Mouse (Mus musculus) neural tube, embryonic 15.5 days (tissue): Measurements from ENCODE around the gene Grid2ip. TPM values are rescaled to one million over a fixed set of nuclear protein-coding genes. Genes with fewer than 3 reads are reported as not detected.

ENCODE experiments used
- ATAC-seq: fragments of 200-750 bp; cut with Nextera tagmentation; 2 replicates; pipeline ENCODE4 v1.8.0; 2017; ENCODE audit warnings: mild to moderate bottlenecking, moderate TSS enrichment, moderate library complexity; ENCODE audit not compliant: low FRiP score
- H3K27ac ChIP-seq: fragments of 300-500 bp; sonication (generic); replicated peaks from 2 replicates; pipeline ENCODE4 v1.5.1; 2015; ENCODE audit warnings: mild to moderate bottlenecking, inconsistent platforms
- H3K27me3 ChIP-seq: fragments of 300-500 bp; sonication (generic); replicated peaks from 2 replicates; pipeline ENCODE4 v1.6.1; 2015; ENCODE audit warnings: inconsistent platforms
- H3K36me3 ChIP-seq: fragments of 300-500 bp; sonication (generic); 2 replicates; pipeline ENCODE4 v1.6.1; 2015; ENCODE audit warnings: inconsistent platforms
- H3K4me1 ChIP-seq: fragments of 300-500 bp; sonication (generic); 2 replicates; pipeline ENCODE4 v1.6.1; 2015; ENCODE audit warnings: inconsistent platforms
- H3K4me2 ChIP-seq: fragments of 300-500 bp; sonication (generic); 2 replicates; pipeline ENCODE4 v1.6.1; 2015; ENCODE audit warnings: inconsistent platforms, mild to moderate bottlenecking, moderate library complexity
- H3K4me3 ChIP-seq: fragments of 300-500 bp; sonication (generic); replicated peaks from 2 replicates; pipeline ENCODE4 v1.5.1; 2015; ENCODE audit warnings: mild to moderate bottlenecking, inconsistent platforms
- H3K9ac ChIP-seq: fragments of 300-500 bp; sonication (generic); replicated peaks from 2 replicates; pipeline ENCODE4 v1.6.1; 2015; ENCODE audit warnings: mild to moderate bottlenecking, inconsistent platforms
- H3K9me3 ChIP-seq: fragments of 300-500 bp; sonication (generic); replicated peaks from 2 replicates; pipeline ENCODE4 v1.6.1; 2016; ENCODE audit warnings: inconsistent platforms
- WGBS: fragments of 180-500 bp; shearing (Covaris S2); methylation state at CpG from one replicate; pipeline ENCODE4 v1.1.7; 2015; ENCODE audit warnings: mixed read lengths; 5-methylcytosine and 5-hydroxymethylcytosine counted together
- polyA plus RNA-seq: library from polyadenylated mRNA; unstranded; fragments of >200 nt; fragmentation: Nextera tagmentation; extraction: Ambion mirVana; gene quantifications from 2 replicates; pipeline ENCODE4 v1.2.1, GENCODE M21; 2015

The Grid2ip gene
- polyA plus RNA-seq, 1 experiment from 2014 or later, result 0.33 TPM

DNA sequence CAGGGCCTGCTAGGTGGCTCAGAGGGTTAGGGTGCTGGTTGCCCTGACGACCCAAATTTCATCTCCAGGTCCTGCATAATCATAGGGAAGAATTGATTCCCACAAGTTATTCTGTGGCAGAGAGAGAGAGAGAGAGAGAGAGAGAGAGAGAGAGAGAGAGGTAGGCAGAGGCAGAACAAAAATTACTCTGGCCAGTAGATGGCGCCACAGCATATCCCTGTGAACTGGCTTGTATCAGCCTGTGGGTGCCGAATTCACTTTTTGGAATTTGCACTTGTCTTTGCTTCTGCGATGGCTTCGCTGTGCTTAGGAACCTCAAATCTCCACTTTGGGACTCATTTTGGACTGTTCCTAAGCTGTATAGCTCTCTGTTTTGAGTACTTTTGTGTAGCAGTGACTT is 23.3 kb upstream of the Grid2ip start:
- 14% methylated on average over 5 of the region's 5 CpGs for WGBS

GRCm38 (mm10) chr5:143334418-143335088 is 22.6 kb upstream of the Grid2ip start:
- Histone ChIP-seq H3K27ac (no peak overlapping the region), H3K9me3 (no peaks in the 10 kb centered on the region), H3K4me2 (peak overlapping the region; percentile 38; the same call in 1 of the 2 replicates), H3K27me3 (no peaks in the 10 kb centered on the region), H3K9ac (no peak overlapping the region), H3K36me3 (no peaks in the 10 kb centered on the region), H3K4me3 (no peak overlapping the region), H3K4me1 (peaks cover 8% of the 10 kb centered on the region)
- peak; percentile 50; the same call in 1 of the 2 replicates for ATAC-seq
- WGBS, result 60% methylated on average over 14 of the region's 14 CpGs

More for the DNA sequence above, 23.3 kb upstream of the Grid2ip start:
- H3K36me3 ChIP-seq, result no peaks in the 10 kb centered on the region
- ATAC-seq, result no peak
- no peaks in the 10 kb centered on the region for H3K9me3 ChIP-seq
- no peaks in the 10 kb centered on the region for H3K27me3 ChIP-seq
- no peak overlapping the region for H3K4me3 ChIP-seq
- H3K4me1 ChIP-seq, result peaks cover 9% of the 10 kb centered on the region
- peak overlapping the region; percentile 38 for H3K4me2 ChIP-seq
- H3K9ac ChIP-seq, result no peak overlapping the region
- no peak overlapping the region for H3K27ac ChIP-seq

- Histone ChIP-seq H3K4me2 (no peak overlapping the region), H3K9me3 (no peaks in the 10 kb centered on the region), H3K27me3 (no peaks in the 10 kb centered on the region), H3K36me3 (no peaks in the 10 kb centered on the region), H3K4me3 (no peak overlapping the region), H3K27ac (no peak overlapping the region), H3K9ac (no peak overlapping the region), H3K4me1 (peaks cover 3% of the 10 kb centered on the region)
- ATAC-seq, result no peak
- WGBS, result 79% methylated on average over 7 of the region's 7 CpGs
These were observed 22.1 kb upstream of the Grid2ip start for GRCm38 (mm10) chr5:143335089-143335460.

DNA sequence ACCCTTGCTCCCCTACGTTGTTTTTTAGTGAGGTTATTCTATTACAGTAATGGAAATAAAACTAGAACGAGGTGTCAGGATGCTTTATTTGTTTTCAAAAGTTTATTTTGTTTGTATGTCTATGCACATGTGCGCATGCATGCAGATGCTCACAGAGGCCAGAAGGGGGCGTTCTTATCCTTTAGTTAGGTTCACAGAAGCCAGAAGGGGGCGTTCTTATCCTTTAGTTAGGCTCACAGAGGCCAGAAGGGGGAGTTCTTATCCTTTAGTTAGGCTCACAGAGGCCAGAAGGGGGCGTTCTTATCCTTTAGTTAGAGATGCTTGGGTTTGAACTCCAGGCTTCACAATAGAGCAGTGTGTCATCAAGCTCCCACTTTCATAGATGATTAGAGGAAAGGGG is 20.6 kb upstream of the Grid2ip start:
- no peak for ATAC-seq

GRCm38 (mm10) chr5:143339603-143340002 is 17.5 kb upstream of the Grid2ip start:
- Histone ChIP-seq H3K27ac (no peak overlapping the region), H3K27me3 (no peaks in the 10 kb centered on the region), H3K4me3 (no peak overlapping the region), H3K9ac (no peak overlapping the region), H3K4me2 (no peak overlapping the region), H3K4me1 (no peaks in the 10 kb centered on the region), H3K36me3 (no peaks in the 10 kb centered on the region), H3K9me3 (no peaks in the 10 kb centered on the region)
- no peak for ATAC-seq
- 53% methylated on average over 6 of the region's 6 CpGs for WGBS

More for the DNA sequence above, 20.6 kb upstream of the Grid2ip start:
- no peak overlapping the region for H3K4me2 ChIP-seq
- no peaks in the 10 kb centered on the region for H3K4me1 ChIP-seq
- H3K27me3 ChIP-seq, result no peaks in the 10 kb centered on the region
- no peak overlapping the region for H3K9ac ChIP-seq
- 69% methylated on average over 6 of the region's 6 CpGs for WGBS
- no peaks in the 10 kb centered on the region for H3K36me3 ChIP-seq
- no peaks in the 10 kb centered on the region for H3K9me3 ChIP-seq
- no peak overlapping the region for H3K4me3 ChIP-seq
- H3K27ac ChIP-seq, result no peak overlapping the region

GRCm38 (mm10) chr5:143346367-143346766 is 10.8 kb upstream of the Grid2ip start:
- no peak overlapping the region for H3K4me2 ChIP-seq
- H3K9me3 ChIP-seq, result no peaks in the 10 kb centered on the region; the same call in 1 of the 2 replicates
- H3K4me3 ChIP-seq, result no peak overlapping the region
- H3K27ac ChIP-seq, result peak overlapping the region; percentile 56; the same call in 1 of the 2 replicates
- WGBS, result 54% methylated on average over 8 of the region's 8 CpGs
- H3K36me3 ChIP-seq, result no peaks in the 10 kb centered on the region
- ATAC-seq, result no peak
- no peak overlapping the region for H3K9ac ChIP-seq
- H3K27me3 ChIP-seq, result no peaks in the 10 kb centered on the region
- no peaks in the 10 kb centered on the region for H3K4me1 ChIP-seq

DNA sequence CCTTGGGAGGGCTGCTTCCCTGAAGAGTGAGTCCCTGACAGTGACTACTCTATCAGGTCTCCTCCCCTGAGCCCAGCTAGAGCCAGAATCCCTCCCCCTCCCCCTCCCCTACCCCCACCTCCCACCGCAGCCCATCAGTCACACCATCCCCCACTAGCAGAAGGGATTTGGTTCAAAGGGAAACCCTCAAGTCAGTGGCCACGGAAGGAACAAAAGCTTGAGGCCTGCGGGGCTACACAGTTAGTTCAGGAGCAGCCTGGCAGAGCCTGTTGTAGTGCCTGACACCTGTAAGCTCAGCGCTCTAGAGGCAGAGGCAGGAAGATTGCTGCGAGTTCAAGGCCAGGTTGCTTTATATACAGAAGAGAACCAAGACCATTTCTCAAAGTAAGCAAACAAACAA is 1.1 kb upstream of the Grid2ip start:
- Histone ChIP-seq H3K9me3 (0 out of 2 replicates have a peak, but pooled peaks cover 3% of the 10 kb centered on the region), H3K4me1 (peaks cover 6% of the 10 kb centered on the region), H3K4me3 (no peak overlapping the region), H3K9ac (no peak overlapping the region), H3K27me3 (peaks cover 24% of the 10 kb centered on the region), H3K4me2 (no peak overlapping the region), H3K36me3 (no peaks in the 10 kb centered on the region), H3K27ac (no peak overlapping the region)
- no peak for ATAC-seq
- WGBS, result 29% methylated on average over 5 of the region's 5 CpGs

DNA sequence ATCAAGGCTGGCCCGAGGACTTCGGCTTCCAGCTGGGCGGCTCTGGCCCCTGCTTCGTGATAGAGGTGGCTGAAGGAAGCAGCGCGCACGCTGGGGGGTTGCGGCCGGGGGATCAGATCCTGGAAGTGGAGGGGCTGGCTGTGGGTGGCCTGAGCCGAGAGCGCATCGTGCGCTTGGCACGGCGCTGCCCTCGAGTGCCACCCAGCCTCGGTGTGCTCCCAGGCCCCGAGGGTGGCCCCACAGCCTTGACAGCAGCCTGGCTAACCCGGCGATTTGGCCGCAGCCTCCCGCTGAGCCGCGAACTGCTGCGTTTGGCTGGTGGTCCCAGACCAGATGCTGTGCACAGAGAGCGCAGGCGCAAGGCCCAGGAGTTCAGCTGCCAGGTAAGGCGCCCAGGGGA is 426 bp downstream of the Grid2ip start:
- H3K4me3 ChIP-seq, result peak overlapping the region; percentile 25
- H3K27ac ChIP-seq, result no peak overlapping the region
- 0 out of 2 replicates have a peak overlapping the region, but pooled peaks have one; percentile 28 for H3K9ac ChIP-seq
- peak overlapping the region; percentile 51 for H3K4me2 ChIP-seq
- peaks cover 26% of the 10 kb centered on the region for H3K27me3 ChIP-seq
- 0 out of 2 replicates have a peak, but pooled peaks cover under 1% of the 10 kb centered on the region for H3K9me3 ChIP-seq
- H3K36me3 ChIP-seq, result no peaks in the 10 kb centered on the region
- WGBS, result 6% methylated on average over 28 of the region's 28 CpGs
- H3K4me1 ChIP-seq, result peaks cover 6% of the 10 kb centered on the region
- ATAC-seq, result no peak

DNA sequence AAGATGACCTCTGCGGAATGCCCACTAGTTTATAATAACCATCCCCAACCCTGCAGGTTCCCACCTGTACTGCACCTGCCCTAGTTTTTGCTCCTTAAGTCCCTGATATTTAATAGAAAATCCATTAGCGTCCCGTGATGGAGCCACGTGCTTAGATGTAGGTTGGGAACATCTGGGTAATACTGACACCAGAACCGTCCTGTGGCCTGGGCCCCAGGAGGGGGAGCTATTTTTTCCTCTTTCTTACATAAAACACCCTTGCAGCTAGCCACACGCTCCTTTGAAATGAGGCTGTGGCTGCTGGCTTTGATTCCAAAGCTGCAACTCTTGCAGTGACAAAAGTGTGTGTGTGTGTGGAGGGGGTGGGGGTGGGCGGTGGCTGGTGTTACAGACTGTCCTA is 2.1 kb downstream of the Grid2ip start:
- ATAC-seq, result no peak
- H3K36me3 ChIP-seq, result no peaks in the 10 kb centered on the region
- H3K4me3 ChIP-seq, result no peak overlapping the region
- no peak overlapping the region for H3K4me2 ChIP-seq
- H3K9me3 ChIP-seq, result no peaks in the 10 kb centered on the region
- no peak overlapping the region for H3K27ac ChIP-seq
- 39% methylated on average over 7 of the region's 7 CpGs for WGBS
- H3K4me1 ChIP-seq, result peaks cover 15% of the 10 kb centered on the region
- peaks cover 29% of the 10 kb centered on the region for H3K27me3 ChIP-seq
- H3K9ac ChIP-seq, result no peak overlapping the region

DNA sequence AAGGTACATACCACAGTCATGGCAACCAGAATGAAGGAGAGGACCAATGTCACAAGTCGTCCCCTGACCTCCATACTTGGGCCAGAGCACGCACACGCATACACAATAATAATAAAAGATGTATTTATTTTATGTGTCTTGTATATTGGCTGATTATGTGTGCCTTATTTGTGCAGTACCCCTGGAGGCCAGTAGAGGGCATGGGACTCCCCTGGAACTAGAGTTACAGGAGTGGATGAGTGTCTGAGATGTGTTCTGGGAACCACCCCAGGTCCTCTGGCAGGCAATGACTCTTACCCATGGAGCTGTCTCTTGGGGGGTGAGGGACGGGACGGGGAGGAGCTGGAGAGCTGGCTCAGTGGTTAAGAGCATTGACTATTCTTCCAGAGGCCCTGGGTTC is 2.9 kb downstream of the Grid2ip start:
- Histone ChIP-seq H3K36me3 (no peaks in the 10 kb centered on the region), H3K4me3 (no peak overlapping the region), H3K4me2 (no peak overlapping the region), H3K27ac (no peak overlapping the region), H3K4me1 (peaks cover 21% of the 10 kb centered on the region), H3K9me3 (no peaks in the 10 kb centered on the region), H3K9ac (no peak overlapping the region), H3K27me3 (peaks cover 34% of the 10 kb centered on the region)
- ATAC-seq, result no peak
- WGBS, result 57% methylated on average over 5 of the region's 5 CpGs

GRCm38 (mm10) chr5:143361428-143361827 is 4.3 kb downstream of the Grid2ip start:
- ATAC-seq, result no peak
- H3K27me3 ChIP-seq, result peaks cover 41% of the 10 kb centered on the region
- no peak overlapping the region for H3K27ac ChIP-seq
- no peak overlapping the region for H3K4me3 ChIP-seq
- H3K36me3 ChIP-seq, result no peaks in the 10 kb centered on the region
- H3K4me2 ChIP-seq, result no peak overlapping the region
- WGBS, result 53% methylated on average over 7 of the region's 7 CpGs
- H3K9me3 ChIP-seq, result no peaks in the 10 kb centered on the region
- no peak overlapping the region for H3K9ac ChIP-seq
- peaks cover 21% of the 10 kb centered on the region for H3K4me1 ChIP-seq
